Mouse (Mus musculus): ENCODE data around the gene Tma7.

The Tma7 gene

GRCm38 (mm10) chr9:109101933-109102445, 19.6 kb upstream of the Tma7 start:
- no peak for DNase-seq

GRCm38 (mm10) chr9:109100307-109100928, 18.0 kb upstream of the Tma7 start:
- no peak for DNase-seq

- peak; percentile 77 for DNase-seq
These were observed 16.6 kb upstream of the Tma7 start for GRCm38 (mm10) chr9:109098969-109099368.

GRCm38 (mm10) chr9:109098366-109098765, 16.0 kb upstream of the Tma7 start:
- DNase-seq: no peak

GRCm38 (mm10) chr9:109097831-109098230, 15.4 kb upstream of the Tma7 start:
- no peak for DNase-seq

GRCm38 (mm10) chr9:109097291-109097690, 14.9 kb upstream of the Tma7 start:
- no peak for DNase-seq

GRCm38 (mm10) chr9:109096856-109097255, 14.5 kb upstream of the Tma7 start:
- no peak for DNase-seq

- DNase-seq: peak; percentile 38
These were observed 13.9 kb upstream of the Tma7 start for GRCm38 (mm10) chr9:109096251-109096661.

- peak; percentile 76 for DNase-seq
These were observed 13.0 kb upstream of the Tma7 start, which contains the start of gene Plxnb1 for GRCm38 (mm10) chr9:109095137-109095982. TSS of gene Plxnb1 (plus strand) at chr9:109095389.

- DNase-seq: no peak
These were observed 12.3 kb upstream of the Tma7 start for GRCm38 (mm10) chr9:109094553-109095136.

- DNase-seq: peak; percentile 65
These were observed 11.6 kb upstream of the Tma7 start for GRCm38 (mm10) chr9:109093786-109094552.

- DNase-seq: peak; percentile 38
These were observed 10.4 kb upstream of the Tma7 start for GRCm38 (mm10) chr9:109092799-109093198.

- no peak for DNase-seq
These were observed 9.4 kb upstream of the Tma7 start for GRCm38 (mm10) chr9:109091802-109092201.

GRCm38 (mm10) chr9:109090446-109090845, 8.1 kb upstream of the Tma7 start:
- no peak for DNase-seq

- peak; percentile 38 for DNase-seq
These were observed 5.6 kb upstream of the Tma7 start for GRCm38 (mm10) chr9:109087987-109088386.

GRCm38 (mm10) chr9:109084922-109085321, 2.5 kb upstream of the Tma7 start:
- no peak for DNase-seq

- DNase-seq: no peak
These were observed 651 bp downstream of the Tma7 start for GRCm38 (mm10) chr9:109081749-109082123.

GRCm38 (mm10) chr9:109080516-109080915, 1.9 kb downstream of the Tma7 start:
- no peak for DNase-seq

GRCm38 (mm10) chr9:109073661-109074573, 8.5 kb downstream of the Tma7 start, which contains the start of gene Atrip:
TSS of gene Atrip (minus strand) at chr9:109074124.
- peak; percentile 91 for DNase-seq

- no peak for DNase-seq
These were observed 14.2 kb downstream of the Tma7 start for GRCm38 (mm10) chr9:109068095-109068735.

GRCm38 (mm10) chr9:109060898-109061295, 21.5 kb downstream of the Tma7 start:
- DNase-seq: no peak
